Mouse (Mus musculus): ENCODE data around the gene Pcolce2. TPM values are rescaled to one million over a fixed set of nuclear protein-coding genes. Genes with fewer than 3 reads are reported as not detected.

Gene Pcolce2
- polyA plus RNA-seq, 1 experiment = not detected

DNA sequence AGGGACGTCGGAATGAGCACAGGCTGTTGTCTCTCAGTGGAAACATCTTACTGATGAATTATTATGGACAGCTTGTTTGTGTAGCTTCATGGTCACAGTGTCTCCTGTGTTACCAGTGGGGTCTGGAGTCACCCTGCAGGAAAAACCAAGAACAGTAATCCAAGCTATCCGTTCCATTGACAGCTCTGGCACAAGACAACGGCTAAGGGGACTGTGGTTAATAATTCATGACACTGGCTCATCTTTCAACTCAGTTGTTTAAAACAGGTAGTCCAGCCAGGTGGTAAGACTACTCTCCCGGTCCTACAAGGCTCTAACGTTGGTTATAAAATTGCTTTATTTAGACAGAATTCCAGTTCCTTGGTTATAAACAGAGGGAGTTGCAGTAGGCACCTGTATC, 59.2 kb downstream of the Pcolce2 start:
- H3K9me3 ChIP-seq = 0 out of 2 replicates have a peak, but pooled peaks cover 3% of the 10 kb centered on the region
- H3K4me1 ChIP-seq = peaks cover 27% of the 10 kb centered on the region
- TF ChIP-seq FLI1 (IDR thresholded peaks at IDR 0.05; ENCODE audit: low read length) (no peak), GATA1 (IDR thresholded peaks at IDR 0.05; ENCODE audit: borderline replicate concordance, low read length) (no peak)
- peaks cover 3% of the 10 kb centered on the region for H3K36me3 ChIP-seq (replicated peaks; ENCODE audit: low read length)
- H3K4me3 ChIP-seq (replicated peaks) = no peak overlapping the region
- peaks cover 9% of the 10 kb centered on the region for H3K27me3 ChIP-seq (replicated peaks)

DNA sequence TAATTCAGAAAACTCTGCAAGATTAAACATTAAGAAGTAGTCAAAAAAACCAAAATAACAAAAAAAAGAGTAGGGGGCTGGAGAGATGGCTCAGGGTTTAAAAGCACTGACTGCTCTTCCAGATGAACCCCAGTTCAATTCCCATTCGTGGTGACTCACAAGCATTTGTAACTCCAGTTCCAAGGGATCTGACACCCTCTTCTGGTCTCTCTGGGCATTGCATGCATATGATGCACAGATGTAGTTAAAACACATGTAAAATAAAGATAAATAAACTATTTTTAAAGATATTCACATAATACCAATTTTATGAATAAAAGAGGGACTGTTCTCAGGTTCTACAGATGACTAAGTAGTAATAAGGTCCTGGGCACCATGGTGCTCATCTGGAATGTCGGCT, 60.4 kb downstream of the Pcolce2 start:
- no peak overlapping the region for H3K4me3 ChIP-seq (replicated peaks)
- H3K27me3 ChIP-seq (replicated peaks) = peaks cover 8% of the 10 kb centered on the region
- no peak for TF ChIP-seq GATA1 (IDR thresholded peaks at IDR 0.05; ENCODE audit: borderline replicate concordance, low read length)
- TF ChIP-seq FLI1 (IDR thresholded peaks at IDR 0.05; ENCODE audit: low read length) = no peak
- H3K4me1 ChIP-seq = peaks cover 27% of the 10 kb centered on the region
- peaks cover 3% of the 10 kb centered on the region for H3K36me3 ChIP-seq (replicated peaks; ENCODE audit: low read length)
- 0 out of 2 replicates have a peak, but pooled peaks cover 3% of the 10 kb centered on the region for H3K9me3 ChIP-seq

DNA sequence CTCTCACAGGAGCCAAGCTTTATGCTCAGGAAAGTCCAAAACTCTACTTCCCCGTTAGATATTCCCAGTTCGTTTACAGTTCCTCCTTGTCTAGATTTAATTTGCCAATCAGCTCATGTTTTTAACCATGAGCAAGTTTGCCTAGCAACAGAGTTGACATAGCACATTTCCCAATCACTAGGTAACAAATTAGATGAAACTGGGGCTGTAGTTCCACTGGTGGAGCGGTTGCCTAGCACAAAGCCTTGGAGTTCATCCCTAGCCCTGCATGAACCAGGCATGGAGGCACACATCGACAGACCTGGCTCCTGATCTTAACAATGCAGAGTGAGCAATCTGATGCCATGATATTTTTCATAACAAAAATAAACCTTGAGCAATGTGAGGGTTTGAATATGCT, 61.9 kb downstream of the Pcolce2 start:
- peaks cover 24% of the 10 kb centered on the region for H3K4me1 ChIP-seq

DNA sequence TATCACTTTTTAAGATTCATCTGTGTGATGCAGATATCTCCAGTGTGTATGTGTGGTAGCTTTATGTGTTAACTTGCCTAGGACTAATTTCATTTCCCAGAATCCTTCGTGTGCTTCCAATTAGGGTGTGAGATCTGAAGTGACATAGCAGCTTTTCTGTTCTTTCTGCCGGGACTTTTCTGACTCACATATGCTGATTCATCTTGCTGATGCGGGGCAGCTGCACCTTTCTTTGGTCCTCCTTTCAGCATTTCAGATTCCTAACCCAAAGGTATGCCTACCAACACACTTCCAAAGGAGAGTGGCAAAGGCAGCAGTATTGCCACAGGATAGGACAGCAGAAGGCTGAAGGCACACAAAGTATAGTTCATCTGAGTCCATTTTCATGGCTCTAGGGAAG, 66.7 kb downstream of the Pcolce2 start:
- H3K4me3 ChIP-seq (replicated peaks) = no peak overlapping the region
- TF ChIP-seq GATA1 (IDR thresholded peaks at IDR 0.05; ENCODE audit: borderline replicate concordance, low read length) (no peak), FLI1 (IDR thresholded peaks at IDR 0.05; ENCODE audit: low read length) (no peak)
- H3K27me3 ChIP-seq (replicated peaks) = no peaks in the 10 kb centered on the region
- H3K4me1 ChIP-seq = peaks cover 25% of the 10 kb centered on the region
- H3K36me3 ChIP-seq (replicated peaks; ENCODE audit: low read length) = peaks cover 46% of the 10 kb centered on the region
- 0 out of 2 replicates have a peak, but pooled peaks cover 3% of the 10 kb centered on the region for H3K9me3 ChIP-seq

More for the DNA sequence above, 61.9 kb downstream of the Pcolce2 start:
- H3K36me3 ChIP-seq (replicated peaks; ENCODE audit: low read length) = peaks cover 5% of the 10 kb centered on the region
- H3K27me3 ChIP-seq (replicated peaks) = peaks cover 8% of the 10 kb centered on the region
- H3K9me3 ChIP-seq = 0 out of 2 replicates have a peak, but pooled peaks cover 3% of the 10 kb centered on the region
- TF ChIP-seq GATA1 (IDR thresholded peaks at IDR 0.05; ENCODE audit: borderline replicate concordance, low read length) = no peak
- no peak for TF ChIP-seq FLI1 (IDR thresholded peaks at IDR 0.05; ENCODE audit: low read length)
- H3K4me3 ChIP-seq (replicated peaks) = no peak overlapping the region

DNA sequence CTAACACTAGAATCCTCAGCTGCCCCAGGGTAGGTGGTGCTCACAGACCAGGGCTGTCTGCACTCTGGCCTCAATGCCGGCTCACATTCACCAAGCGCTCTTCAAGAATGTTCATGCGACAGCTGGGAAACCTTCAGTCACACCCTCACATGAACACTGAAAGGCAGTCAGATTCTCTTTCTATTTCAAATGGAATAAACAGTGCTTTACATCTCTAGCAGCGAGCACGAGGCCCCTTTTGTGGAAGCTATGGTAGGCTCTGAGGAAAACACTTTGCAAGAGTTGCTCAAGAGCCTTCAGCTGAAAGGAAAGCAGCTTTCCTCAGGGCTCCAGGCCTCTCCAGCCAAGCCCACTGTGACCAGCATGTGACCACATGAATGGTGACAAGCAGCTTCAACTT, 68.0 kb downstream of the Pcolce2 start:
- Histone ChIP-seq H3K4me1 (peaks cover 17% of the 10 kb centered on the region), H3K9me3 (0 out of 2 replicates have a peak, but pooled peaks cover 2% of the 10 kb centered on the region), H3K4me3 (replicated peaks) (no peak overlapping the region), H3K27me3 (replicated peaks) (no peaks in the 10 kb centered on the region), H3K36me3 (replicated peaks; ENCODE audit: low read length) (peaks cover 57% of the 10 kb centered on the region)
- TF ChIP-seq GATA1 (IDR thresholded peaks at IDR 0.05; ENCODE audit: borderline replicate concordance, low read length) = no peak
- no peak for TF ChIP-seq FLI1 (IDR thresholded peaks at IDR 0.05; ENCODE audit: low read length)

DNA sequence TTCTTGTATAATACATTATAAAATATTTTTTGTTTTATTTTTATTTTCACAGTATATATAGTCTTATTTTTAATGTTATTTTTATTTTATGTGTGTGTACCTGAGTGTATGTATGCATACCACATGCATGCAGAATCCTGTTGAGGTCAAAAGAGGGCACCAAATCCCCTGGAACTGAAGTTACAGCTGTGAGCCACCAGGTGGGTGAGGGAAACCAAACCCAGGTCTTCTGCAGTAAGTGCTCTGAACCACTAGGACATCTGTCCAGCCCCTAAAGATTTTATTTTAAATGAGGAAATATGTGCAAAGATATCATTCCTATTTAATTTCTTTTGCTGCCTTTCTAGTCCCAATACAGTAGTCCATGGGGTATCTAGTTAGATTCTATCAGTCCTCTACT, 71.5 kb downstream of the Pcolce2 start:
- no peaks in the 10 kb centered on the region for H3K9me3 ChIP-seq
- no peaks in the 10 kb centered on the region for H3K27me3 ChIP-seq (replicated peaks)
- H3K4me1 ChIP-seq = peaks cover 17% of the 10 kb centered on the region
- H3K4me3 ChIP-seq (replicated peaks) = no peak overlapping the region
- H3K36me3 ChIP-seq (replicated peaks; ENCODE audit: low read length) = peaks cover 71% of the 10 kb centered on the region
- TF ChIP-seq GATA1 (IDR thresholded peaks at IDR 0.05; ENCODE audit: borderline replicate concordance, low read length) (no peak), FLI1 (IDR thresholded peaks at IDR 0.05; ENCODE audit: low read length) (no peak)

DNA sequence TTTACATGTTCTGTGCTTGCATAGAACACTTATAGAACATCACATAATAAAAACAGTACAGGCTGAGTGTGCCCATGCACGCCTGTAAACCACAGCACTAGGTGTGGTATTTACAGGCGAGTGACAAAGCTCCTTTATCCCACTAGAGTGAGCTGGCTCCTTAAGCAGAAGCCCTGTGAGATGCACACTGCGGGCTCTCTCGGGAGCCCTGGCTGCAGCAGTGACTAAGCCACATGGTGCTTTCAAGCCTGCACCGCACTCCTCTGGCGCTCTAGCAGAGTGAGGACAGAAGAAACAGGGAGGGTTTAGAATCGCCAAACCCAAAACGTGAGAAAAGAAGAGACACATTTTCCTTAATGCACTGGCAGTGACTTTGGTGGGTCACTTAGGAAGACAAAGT, 75.2 kb downstream of the Pcolce2 start:
- Histone ChIP-seq H3K27me3 (replicated peaks) (no peaks in the 10 kb centered on the region), H3K4me1 (peaks cover 4% of the 10 kb centered on the region), H3K9me3 (no peaks in the 10 kb centered on the region), H3K36me3 (replicated peaks; ENCODE audit: low read length) (peaks cover 73% of the 10 kb centered on the region), H3K4me3 (replicated peaks) (no peak overlapping the region)
- TF ChIP-seq GATA1 (IDR thresholded peaks at IDR 0.05; ENCODE audit: borderline replicate concordance, low read length) (no peak), FLI1 (IDR thresholded peaks at IDR 0.05; ENCODE audit: low read length) (no peak)

DNA sequence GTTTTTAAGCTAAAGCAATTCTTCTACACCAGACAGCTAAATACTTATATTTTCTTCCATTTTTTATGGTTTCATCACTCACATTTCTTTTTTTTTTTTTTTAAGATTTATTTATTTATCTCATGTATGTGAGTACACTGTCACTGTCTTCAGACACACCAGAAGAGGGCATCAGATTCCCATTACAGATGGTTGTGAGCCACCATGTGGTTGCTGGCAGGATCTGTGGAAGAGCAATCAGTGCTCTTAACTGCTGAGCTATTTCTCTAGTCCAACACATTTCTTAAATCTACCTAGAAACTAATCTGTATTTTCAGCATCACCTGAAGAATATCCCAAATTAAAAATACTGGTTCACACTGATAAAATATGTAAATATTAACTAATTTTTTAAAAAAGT, 98.8 kb downstream of the Pcolce2 start:
- TF ChIP-seq FLI1 (IDR thresholded peaks at IDR 0.05; ENCODE audit: low read length) (no peak), GATA1 (IDR thresholded peaks at IDR 0.05; ENCODE audit: borderline replicate concordance, low read length) (no peak)
- no peaks in the 10 kb centered on the region for H3K27me3 ChIP-seq (replicated peaks)
- H3K4me1 ChIP-seq = peaks cover 19% of the 10 kb centered on the region
- no peak overlapping the region for H3K4me3 ChIP-seq (replicated peaks)
- no peaks in the 10 kb centered on the region for H3K9me3 ChIP-seq
- H3K36me3 ChIP-seq (replicated peaks; ENCODE audit: low read length) = peaks cover 27% of the 10 kb centered on the region

DNA sequence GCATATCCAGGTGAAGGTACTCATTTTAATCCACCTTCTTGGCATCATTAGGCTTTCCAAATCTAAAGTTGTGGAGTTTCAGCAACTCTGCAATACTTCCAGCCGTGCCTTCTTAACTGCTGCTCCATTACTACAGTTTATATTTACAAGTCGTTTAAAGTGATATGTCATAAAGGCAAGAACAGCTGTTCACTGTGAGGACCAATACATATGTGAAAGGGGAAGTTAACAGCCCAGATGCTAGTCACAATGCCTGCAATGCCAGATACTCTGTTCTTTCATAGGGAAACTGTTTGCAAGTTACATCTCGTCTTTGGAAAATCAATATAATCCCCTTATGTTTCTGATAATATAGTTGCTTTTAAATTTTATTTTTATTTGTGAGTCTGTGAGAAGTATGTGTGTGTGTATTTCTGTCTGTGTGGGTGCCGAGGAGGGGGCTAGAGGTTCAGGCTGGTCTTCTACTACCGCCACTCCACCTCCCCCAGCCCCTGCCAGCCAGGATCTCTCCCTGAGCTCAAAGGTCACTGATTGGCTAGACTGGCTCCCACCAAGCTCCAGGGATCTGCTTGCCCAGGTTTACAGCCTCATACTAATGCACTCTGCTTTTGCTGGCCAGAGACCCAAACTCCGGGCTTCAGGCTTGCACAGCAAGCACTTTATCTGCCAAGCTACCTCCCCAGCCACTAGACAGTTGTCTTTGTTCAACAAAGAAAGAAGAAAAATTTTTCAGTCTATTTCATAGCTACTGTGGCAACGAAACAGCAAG, 107.6 kb downstream of the Pcolce2 start:
- peaks cover 17% of the 10 kb centered on the region for H3K36me3 ChIP-seq (replicated peaks; ENCODE audit: low read length)
- H3K4me1 ChIP-seq = peaks cover 64% of the 10 kb centered on the region
- H3K9me3 ChIP-seq = no peaks in the 10 kb centered on the region
- peaks cover 6% of the 10 kb centered on the region for H3K27me3 ChIP-seq (replicated peaks)
- peak overlapping the region; percentile 86 for H3K4me3 ChIP-seq (replicated peaks)
- TF ChIP-seq FLI1 (IDR thresholded peaks at IDR 0.05; ENCODE audit: low read length) (no peak), GATA1 (IDR thresholded peaks at IDR 0.05; ENCODE audit: borderline replicate concordance, low read length) (no peak)

DNA sequence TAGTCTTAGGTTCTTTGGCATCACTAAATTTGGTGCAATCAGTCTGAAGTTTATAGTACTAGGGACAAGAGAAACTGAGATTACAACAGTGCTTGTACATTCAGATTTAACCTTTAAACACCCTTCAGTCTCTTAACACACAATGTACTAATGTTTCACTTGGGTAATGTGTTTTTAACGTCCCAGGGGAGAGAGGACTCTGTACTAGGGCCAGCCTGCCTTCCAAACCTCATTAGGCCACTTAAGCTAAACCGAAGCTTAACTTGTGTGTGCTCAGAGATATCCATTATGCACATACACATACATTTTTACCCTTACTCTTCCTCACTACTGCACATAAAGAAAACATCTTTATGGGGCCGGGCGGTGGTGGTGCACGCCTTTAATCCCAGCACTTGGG, 109.9 kb downstream of the Pcolce2 start:
- Histone ChIP-seq H3K9me3 (no peaks in the 10 kb centered on the region), H3K4me1 (peaks cover 63% of the 10 kb centered on the region), H3K4me3 (replicated peaks) (peak overlapping the region; percentile 76), H3K27me3 (replicated peaks) (peaks cover 6% of the 10 kb centered on the region), H3K36me3 (replicated peaks; ENCODE audit: low read length) (peaks cover 11% of the 10 kb centered on the region)
- no peak for TF ChIP-seq FLI1 (IDR thresholded peaks at IDR 0.05; ENCODE audit: low read length)
- TF ChIP-seq GATA1 (IDR thresholded peaks at IDR 0.05; ENCODE audit: borderline replicate concordance, low read length) = no peak

Other genes with a start within 250 kb of the Pcolce2 start
- gene Chst2, start 230.9 kb upstream of the Pcolce2 start, polyA plus RNA-seq (2012; ENCODE audit: insufficient read depth, low replicate concordance) = not detected in 2 replicates
- 3.1 TPM in 1 of 2 replicates, not detected in the other for gene U2surp, start 125.6 kb upstream of the Pcolce2 start, polyA plus RNA-seq (2012; ENCODE audit: insufficient read depth, low replicate concordance)
- gene Paqr9, start 77.9 kb upstream of the Pcolce2 start, polyA plus RNA-seq (2012; ENCODE audit: insufficient read depth, low replicate concordance) = not detected in 2 replicates
- gene Trpc1, start 112.8 kb downstream of the Pcolce2 start, polyA plus RNA-seq (2012; ENCODE audit: insufficient read depth, low replicate concordance) = 1.4 and 14.1 TPM in 2 replicates
- gene Pls1, start 207.7 kb downstream of the Pcolce2 start, polyA plus RNA-seq (2012; ENCODE audit: insufficient read depth, low replicate concordance) = 4.0 and 14.4 TPM in 2 replicates
- gene Atr, start 220.0 kb downstream of the Pcolce2 start, polyA plus RNA-seq (2012; ENCODE audit: insufficient read depth, low replicate concordance) = 0.63 TPM in 1 of 2 replicates, not detected in the other